Mouse (Mus musculus) mouse trophoblast stem cell (cell line): ENCODE measurements around the gene 6030452D12Rik.

Experiments used
- in situ Hi-C, 2 experiments: fragments of 300-500 bp; cut with MseI, MboI; formaldehyde crosslinking; loops; 2 replicates in 1 of 2; 3 replicates in 1 of 2; pipeline ENCODE4 v1.15.1; 2025

6030452D12Rik gene

DNA sequence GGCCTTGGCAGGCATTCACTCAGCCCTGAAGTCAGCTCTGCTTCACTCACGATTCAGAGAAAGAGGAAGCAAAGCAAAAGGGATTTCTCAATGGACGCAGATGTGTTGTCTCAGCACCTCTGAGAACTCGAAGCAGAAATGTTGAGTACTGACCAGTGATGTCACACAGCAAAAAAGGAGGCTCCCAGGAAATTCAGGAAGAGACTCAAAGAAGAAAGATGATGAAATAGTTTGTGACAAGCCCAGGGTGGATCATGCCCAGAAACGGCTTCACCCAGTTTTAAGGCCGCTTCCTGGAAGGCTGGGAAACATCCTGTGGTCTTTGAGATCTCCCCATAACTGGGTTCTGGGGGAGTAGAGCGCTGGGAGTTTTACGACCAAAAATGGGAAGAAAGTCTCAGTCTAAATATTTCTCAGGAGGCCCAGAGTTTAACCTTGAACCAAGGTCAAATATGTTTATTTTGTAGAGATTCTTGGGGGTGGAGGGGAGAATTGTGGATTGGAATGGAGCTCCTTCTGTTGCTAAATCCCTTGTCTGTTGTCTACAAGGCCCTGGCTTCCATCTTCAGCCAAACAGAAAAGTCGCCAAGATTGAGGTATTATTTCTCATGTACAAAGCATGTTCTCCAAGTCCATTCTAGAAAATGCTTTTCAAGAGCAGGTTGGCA lies at the start of gene 6030452D12Rik:
Gene 6030452D12Rik (plus strand): TSS at position 505 of the 668 bp plus-strand sequence.
- in situ Hi-C loops = no loop called here

DNA sequence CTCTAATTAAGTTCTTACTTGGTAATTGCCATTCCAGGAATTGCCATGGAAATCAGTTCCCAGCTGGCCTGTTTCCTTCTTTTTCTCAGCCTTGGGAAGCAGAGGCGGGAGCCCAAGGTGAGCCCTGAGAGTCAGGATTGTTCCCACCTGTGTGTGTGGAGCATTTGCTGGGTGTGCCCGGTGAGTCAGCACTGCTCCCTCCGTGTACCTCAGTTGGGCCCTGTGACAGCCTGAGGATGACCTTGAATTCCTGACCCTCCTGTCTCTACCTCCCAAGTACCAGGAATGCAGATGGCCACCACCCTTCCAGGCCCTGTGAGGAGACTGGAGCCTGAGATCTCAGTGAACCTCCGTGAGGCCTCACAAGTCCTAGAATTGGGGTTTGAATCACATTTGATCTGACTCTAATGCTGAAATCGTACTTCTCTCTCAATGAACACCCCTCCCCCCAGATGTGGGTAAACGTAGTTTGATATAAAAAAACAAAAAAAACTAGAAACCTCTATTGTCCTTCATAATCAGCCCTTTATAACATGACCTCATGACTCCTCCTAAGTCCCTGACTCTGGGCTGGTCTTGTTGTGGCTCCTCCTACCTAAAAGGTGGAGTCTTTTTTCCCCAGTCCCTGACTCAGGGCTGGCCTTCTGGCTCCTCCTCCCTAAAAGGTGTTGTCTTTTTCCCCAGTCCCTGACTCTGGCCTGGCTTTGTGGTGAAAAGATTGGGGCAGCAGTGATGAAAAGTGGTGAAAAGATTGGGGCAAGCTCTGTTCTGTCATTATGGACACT lies 48.8 kb upstream of the 6030452D12Rik start:
- in situ Hi-C loops = no loop called here

DNA sequence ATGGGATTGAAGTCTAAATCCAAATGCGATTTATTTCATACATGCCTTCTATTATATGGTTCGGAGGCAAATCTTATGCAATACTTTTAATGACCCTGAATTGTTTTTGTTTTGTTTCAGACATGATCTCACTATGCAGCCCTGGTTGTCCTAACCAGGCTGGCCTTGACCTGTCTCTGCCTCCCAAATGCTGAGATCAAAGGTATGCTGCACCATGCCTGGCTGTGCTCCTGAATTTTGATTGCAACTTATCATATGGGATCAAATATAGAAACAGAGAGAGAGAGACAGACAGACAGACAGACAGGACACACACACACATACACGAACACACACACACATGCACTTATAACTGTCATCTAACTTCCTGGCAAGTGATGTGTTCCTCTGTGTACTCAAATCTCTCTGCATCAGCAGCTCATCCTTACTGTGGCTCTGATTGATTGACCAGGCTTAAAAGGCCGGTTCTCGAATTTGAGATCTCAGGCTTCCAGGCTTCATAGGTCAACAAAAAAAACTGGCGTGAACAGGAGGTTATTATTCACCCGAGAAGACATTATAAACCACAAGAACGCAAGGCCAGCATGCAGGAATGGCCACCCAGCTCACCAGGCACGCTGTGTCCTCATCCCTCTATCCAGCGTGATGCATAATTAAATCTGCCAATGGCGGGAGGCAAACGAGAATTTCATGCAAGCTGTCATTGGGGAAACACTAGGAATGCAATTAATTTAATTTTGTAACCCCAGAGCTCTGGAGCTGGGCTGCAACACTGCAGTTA lies 47.4 kb upstream of the 6030452D12Rik start:
- in situ Hi-C loops = no loop called here

DNA sequence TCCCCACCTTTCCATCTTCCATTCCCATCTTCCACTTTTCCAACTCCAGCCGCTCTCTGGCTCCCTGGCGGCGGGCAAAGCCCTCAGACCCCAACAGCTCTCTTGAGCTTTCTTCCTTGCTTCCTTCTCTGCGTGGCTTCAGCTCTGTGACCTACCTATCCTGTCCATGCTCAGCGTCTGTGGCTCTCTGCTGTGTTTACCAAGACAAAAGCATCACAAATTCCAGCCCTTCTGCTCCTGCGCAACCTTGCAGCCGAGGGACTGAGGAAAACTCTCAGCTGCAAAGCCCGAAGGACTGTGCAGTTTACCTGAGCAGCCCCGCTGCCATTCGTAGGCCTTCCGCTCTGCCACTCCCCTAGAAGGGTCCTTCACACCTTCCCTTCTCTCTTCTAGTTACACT lies 46.3 kb upstream of the 6030452D12Rik start:
- in situ Hi-C loops = no loop called here

DNA sequence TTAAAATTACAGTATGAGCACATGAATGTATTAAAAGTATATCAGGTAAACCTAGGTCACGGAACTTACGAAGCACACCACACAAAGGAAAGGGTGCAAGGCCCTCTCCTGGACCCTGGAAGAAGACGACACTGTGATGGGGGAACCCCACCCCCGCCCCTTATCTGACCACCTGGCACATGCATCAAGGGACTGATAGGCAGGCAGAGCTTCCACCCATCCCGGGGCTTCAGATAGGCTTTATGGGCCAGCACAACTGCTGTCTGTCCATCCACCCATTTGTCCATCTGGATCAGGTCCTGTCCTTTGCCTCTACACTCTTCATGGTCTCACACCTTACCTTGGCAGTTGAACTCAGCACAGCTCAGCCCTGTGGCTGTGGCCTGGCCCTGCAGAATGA lies 38.2 kb upstream of the 6030452D12Rik start:
- in situ Hi-C loops = no loop called here

DNA sequence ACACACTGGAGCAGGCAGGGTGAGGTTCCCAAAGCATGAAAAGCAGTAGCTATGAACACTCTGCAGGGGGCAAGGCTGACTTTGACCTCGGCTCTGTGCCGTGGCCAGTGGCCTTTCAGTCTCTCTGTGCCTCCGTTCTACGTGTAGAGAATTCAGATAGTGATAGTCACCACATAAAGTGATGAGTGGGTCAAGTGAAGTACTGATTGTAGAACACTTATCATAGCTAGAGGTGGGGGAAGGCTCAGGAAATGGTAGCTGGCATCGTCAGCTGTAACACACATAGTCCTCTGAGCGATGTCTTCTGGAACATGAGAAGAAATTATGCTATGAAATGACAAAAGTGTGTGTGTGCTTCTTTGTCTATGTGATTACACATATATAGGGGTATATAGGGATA lies 36.5 kb upstream of the 6030452D12Rik start:
- in situ Hi-C loops = no loop called here

DNA sequence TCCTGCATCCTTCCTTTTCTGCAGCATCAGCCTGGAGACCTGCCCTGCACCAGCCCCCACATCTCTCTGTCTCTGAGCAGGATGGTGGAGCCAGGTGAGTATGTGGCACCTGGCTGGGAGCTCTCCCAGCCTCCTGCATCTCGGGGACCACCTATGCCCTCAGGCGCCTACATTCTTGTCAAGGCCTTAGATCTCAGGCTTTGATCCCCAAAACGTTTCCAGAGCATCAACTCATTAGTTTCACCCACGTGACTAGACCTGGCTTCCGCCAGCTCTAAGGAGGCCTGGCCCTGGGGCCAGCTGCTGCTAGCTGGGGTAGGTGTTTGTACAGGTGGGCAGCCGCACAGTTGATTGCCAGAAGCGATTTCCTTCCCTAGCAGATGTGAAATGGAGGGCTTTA lies 30.8 kb upstream of the 6030452D12Rik start:
- in situ Hi-C loops = no loop called here

DNA sequence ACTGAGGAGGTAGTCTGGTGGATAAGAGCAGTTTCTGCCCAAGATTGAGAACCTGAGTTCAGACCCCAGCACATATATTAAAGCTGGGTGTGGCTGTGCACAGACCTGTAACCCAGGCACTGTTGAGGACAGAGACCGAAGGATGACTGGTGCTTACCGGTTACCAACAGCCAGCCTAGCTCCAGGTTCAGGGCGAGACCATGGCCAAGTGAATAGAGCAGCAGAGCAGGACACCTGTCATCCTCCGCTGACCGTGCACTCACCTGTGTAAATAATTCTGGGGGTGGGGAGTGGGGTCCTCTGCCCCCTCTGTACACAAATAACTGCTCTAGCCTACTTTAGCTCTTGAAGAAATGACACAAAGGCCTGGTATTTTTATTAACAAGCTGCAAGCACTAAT lies 26.3 kb upstream of the 6030452D12Rik start:
- in situ Hi-C loops = no loop called here

DNA sequence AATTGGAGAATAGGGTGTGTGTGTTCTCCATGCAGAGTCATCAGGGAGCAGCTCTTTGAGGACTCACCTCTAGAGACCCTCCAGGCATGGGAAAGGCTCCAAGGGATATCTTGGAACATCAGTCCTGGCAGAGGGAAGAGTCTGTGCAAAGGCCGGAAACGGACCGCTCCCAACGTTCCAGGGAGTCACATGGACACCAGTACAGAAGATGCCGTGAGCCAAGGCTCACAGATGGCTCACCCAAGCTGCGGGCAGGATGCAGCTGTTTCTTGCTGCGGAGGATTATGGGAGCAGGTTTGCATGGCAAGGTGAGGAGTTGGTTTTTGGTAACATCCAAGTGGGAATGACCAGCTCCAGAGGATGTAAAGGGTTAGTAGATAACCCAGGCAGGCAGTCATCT lies 3.9 kb downstream of the 6030452D12Rik start:
- in situ Hi-C loops = no loop called here

DNA sequence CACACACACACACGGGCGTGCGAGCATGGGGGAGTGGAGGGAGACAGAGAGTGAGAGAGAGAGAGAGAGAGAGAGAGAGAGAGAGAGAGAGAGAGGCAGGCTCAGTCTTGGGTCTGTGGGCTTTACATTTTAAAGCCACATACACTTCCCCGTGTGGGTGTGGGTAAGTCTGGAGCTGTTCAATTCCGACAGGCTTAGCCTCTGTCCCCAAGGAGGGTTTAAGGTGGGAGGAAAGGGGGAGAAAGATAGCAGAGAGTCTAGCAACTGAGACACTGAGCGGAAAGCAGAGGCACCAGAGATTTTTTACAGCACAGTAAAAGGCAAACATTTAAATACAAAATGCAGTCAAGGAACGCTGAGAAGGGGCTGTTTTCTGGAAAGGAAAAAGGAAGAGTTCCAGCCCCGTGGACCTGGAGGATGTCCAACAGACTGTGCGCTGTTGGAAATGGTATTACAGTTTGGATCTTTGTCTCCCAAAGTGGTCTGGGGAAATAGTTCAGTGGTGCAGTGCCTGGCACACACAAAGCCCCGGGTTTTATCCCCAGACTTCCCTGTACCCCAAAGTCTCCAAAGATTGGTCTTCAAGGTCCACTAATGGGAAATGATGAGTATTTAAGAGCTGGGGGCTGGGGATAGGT lies 5.1 kb downstream of the 6030452D12Rik start:
- in situ Hi-C loops = no loop called here

DNA sequence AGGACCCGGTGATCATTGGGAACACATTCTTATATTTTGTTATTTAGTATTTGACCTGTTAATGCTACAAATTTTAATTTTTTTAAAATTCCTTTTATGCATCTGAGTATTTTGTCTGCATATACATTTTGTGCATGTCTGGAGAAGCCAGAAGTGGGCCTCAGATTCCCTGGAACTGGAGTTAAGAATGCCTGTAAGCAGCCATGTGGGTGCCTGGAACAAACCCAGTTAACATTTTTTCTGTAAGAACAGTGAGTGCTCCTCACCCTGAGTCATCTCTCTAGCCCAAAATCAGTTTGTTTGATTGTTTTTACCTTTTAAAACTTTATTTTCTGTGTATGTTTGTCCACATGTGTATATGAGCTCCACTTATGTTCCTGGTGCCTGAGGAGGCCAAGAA lies 5.8 kb downstream of the 6030452D12Rik start:
- in situ Hi-C loops = no loop called here

DNA sequence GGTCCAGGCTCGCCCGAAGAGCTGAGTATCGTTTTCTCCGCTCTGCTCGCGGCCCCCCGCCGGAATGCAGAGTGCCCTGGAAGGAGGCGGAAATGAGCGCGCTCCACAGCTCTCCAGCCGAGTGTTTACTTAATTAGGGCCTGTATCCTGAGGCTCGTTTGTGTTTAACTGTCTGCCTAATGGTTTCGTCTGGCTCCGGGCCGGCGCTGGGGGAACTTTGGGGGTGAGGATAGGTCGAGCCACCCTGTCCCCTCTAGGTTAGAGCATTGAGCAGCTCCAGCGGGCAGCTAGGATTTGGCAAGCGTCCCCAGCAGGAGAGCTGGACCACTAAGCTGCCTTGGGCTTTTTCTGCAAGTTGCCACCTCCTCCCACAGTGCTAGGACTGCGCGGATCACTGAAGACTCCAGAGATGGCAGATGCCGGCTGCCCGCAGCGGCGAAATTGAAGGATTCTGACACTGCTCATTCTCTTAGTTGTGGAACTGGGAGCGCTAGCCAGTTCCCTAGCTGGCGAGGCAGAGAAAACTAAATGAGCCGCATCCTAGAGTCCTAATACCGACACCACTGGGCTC lies 7.5 kb downstream of the 6030452D12Rik start:
- in situ Hi-C loops = no loop called here

DNA sequence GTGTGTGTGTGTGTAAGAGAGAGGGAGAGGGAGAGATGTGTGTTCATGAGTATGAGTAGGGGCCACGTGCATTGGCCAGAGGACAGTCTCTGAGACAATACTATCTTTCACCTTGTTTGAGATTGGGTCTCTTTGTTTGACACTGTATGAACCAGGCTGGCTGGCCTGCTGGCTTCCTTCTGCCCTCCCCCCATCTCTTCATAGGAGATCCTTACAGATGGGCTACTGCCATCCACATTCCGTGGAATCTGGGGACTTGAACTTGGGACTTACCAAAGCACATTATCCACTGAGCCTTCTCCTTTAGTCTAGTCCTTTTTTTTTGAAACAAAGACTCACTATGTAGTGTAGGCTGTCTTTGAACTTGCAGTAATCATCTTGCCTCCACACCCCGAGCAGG lies 8.1 kb downstream of the 6030452D12Rik start:
- in situ Hi-C loops = no loop called here

DNA sequence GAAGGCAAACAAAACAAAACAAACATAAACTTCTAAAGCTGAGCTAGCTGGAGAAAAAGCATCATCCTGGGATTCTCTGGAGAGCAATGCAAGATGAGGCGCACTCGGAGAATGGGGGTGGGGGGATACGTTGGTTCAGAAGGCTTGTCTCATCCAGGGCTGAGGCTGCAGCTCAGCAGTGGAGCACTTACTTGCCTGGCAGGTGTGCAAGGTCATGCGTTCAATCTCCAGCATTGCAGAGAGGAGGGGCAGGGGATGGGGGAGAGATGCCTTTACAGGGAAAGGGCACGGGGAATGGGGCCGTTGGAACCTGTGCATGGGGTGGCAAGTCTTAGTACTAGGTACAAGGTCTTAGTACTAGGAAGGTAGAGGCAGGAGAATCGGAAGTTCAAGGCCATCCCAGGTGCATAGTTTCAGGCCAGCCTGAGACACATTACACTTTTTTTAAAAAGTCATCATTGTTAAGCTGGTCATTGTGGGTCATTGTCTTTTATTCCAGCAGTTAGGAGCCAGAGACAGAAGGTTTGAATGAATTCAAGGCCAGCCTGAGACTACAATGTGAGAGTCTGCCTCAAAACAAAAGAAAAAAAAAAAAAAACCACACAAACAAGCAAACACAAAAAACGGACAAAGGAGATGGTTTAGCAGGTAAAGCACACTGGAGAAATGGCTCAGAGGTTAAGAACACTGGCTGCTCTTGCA lies 8.9 kb downstream of the 6030452D12Rik start:
- in situ Hi-C loops = no loop called here

DNA sequence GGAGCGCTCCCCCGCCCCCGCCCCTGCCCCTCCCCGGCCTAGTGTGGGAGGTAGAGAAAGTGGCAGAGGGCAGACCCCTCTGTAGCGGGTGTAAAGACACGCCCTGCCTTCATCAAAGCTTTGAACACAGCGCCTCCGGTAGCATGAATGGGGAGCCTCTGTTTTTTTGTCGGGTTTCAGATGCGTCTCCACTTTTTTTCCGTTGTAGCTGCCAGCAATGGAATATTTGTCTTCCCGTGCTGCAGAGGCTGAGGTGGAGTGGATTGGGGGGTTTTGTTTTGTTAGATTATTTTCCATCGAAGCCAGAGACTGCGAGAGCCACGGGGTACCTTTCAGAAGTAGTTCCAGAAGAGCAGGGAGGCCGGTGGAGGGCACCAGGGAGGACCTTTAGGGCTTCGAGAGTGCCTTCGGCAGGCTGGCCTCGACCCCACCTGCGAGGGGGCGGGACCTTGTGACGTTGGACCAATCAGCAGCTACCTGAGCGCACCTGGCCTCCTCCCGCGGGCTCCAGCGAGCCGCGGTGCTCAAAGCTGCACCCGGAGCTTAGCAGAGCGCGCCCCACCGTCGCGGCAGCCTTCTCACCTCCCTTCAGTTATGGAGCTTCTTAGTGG lies 10.1 kb downstream of the 6030452D12Rik start, which contains the start of gene Cdh3:
Gene Cdh3 (plus strand): TSS at position 527 of the 611 bp plus-strand sequence.
- in situ Hi-C loops = no loop called here

DNA sequence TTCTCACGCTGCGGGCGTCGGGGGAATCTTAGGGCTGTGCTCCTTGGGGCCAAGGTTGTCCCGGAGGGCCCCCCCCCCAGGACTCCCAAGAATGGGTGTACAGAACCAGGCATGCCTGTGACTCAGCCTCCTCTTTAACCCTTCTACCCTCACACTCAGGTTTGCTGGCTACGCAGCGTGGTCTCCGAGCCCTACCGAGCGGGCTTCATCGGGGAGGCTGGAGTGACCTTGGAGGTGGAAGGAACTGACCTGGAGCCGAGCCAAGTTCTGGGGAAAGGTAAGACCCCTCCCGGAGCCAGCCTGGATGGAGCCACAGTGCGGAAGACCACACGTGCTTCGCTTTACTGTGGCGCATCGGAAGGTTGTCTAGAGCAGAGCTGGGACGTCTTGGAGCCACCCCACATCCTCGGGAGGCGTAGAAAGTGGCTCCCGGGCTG lies 10.8 kb downstream of the 6030452D12Rik start:
- in situ Hi-C loops = no loop called here

DNA sequence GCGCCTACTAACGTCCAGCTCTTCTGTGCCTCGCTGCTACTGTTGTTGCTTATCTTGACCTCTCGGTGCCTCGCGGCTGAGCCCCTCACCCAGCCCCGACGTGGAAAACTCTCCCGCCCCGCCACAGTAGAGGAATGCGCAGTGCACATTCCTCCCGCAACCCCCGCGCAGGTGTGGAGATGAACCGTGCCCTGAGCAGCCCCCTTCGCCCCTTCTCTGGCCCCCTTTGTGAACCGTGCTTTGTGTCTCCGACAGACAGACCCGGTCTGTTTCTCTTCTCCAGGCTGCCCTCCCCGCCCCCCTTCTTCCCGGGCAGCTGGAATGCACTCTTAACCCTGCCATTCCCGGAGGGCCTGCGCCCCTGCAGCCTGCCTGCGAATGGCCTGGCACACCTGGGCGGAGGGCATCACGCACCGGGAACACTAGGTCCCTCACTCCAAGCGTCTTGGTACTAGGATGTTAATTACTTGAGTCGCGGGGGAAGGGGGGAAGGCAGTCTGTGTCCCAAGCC lies 11.3 kb downstream of the 6030452D12Rik start:
- in situ Hi-C loops = no loop called here

DNA sequence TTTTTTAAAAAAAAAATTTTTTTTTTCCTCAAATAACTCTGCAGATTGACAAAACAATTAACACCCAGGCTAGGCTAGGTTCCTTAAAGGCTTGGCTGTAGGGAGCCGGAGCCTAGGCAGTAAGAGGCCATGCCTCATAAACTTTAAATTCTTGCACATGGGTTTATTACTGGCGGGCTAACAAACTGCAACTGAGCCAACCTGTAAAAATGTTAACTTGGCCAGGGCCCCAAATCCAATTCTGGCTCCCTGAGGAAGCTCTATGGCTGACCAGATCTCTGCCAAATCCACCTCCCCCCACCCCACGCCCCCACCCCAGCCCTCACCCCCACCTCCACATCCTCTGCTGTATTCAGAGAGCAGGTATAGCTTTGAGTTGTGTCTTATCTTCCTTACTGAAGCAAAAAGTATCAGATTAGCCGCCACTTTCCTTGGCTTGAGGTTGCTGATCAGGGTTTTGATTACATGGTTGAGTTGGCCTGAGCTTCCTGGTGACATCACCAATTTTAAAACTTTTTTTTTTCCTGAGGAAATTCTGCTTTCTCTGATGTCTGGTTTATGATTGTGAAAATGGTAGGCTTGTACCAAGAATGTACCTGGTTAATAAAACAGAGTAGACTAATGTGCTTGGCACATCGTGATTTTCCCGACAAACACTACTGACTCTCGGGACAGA lies 12.3 kb downstream of the 6030452D12Rik start:
- in situ Hi-C loops = no loop called here

DNA sequence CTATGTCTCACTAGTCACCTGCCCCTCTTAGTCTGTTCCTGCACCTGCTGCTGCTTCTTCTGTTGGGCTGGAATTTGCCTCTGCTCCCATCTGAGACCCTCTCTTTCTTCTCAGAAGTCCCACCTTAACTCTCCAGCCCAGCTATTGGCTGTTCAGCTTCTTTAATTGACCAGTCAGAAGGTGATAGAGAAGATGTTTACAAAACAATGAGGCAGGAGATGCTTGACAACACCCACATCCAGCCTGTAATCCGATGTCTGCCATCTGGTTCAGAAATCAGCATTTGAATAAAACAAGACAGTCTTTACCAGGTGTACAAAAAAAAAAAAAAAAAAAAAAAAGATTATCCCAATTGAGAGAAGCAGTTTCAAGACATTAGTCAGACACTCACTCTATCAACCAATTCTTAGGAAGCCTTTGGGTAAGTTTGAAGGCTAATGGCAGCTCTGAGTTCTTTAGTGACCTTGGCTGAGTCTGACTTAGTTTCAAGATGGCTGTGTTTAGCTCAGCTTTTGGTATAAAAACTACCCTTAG lies 15.7 kb downstream of the 6030452D12Rik start:
- in situ Hi-C loops = no loop called here
